Mouse (Mus musculus): ENCODE data around the gene Tmem39b.

DNA sequence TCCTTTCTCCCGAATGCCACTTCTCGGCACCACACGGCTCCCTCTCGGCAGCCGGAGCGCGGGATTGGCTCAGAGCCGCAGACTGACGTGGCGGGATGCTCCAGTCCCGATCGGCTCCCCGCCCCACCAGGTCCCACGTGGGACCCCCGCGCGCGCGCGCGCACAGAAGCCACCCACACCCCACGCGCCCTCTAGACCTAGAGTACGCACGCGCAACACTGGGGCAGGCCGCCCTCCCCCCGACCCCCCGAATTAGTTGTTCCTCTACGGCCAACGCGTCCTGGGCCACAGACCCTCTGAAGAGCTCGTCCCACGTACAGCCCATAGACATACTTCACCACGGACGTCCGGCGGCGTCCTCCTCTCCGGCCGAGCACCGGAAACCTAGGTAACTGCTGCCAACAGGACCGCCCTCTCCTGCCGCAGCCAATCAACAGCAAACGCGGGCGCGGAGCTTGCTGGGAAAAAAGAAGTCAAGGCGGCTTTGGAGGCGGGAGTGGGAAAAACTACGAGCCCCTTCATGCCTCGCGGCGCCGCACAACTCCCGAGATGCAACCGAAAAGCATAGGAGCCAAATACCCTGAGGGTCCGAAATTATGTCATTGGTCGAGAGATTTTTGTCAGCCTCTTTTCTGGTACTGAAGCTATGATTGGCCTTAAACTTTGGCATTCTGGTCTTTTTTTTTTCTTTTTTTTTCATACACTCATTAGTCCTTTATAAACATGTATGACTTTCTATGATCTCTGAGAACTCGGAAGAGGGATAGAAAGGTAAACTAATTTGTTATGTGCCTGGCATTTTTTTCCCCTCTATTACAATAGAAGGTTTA lies 55.8 kb downstream of the Tmem39b start, which contains the start of gene Txlna:
- no peak for TF ChIP-seq CTCF (IDR thresholded peaks at IDR 0.05; ENCODE audit: insufficient read depth, low read depth, low read length)
- TF ChIP-seq POLR2A (IDR thresholded peaks at IDR 0.05; ENCODE audit: insufficient read depth, low read depth, low read length) = peak; percentile 31
